Mouse (Mus musculus): Measurements from ENCODE around the gene Snrnp70. TPM values are rescaled to one million over a fixed set of nuclear protein-coding genes. Genes with fewer than 3 reads are reported as not detected.

The Snrnp70 gene
- 650 and 741 TPM in 2 replicates for polyA plus RNA-seq (2012; ENCODE audit: low replicate concordance)

GRCm38 (mm10) chr7:45395578-45396336 lies at the start of gene Snrnp70:
Gene Snrnp70 (minus strand): TSS chr7:45395742.

GRCm38 (mm10) chr7:45437521-45438276 lies 42.2 kb upstream of the Snrnp70 start, which contains the start of gene Ruvbl2:
Gene Ruvbl2 (minus strand): TSS chr7:45438096.

DNA sequence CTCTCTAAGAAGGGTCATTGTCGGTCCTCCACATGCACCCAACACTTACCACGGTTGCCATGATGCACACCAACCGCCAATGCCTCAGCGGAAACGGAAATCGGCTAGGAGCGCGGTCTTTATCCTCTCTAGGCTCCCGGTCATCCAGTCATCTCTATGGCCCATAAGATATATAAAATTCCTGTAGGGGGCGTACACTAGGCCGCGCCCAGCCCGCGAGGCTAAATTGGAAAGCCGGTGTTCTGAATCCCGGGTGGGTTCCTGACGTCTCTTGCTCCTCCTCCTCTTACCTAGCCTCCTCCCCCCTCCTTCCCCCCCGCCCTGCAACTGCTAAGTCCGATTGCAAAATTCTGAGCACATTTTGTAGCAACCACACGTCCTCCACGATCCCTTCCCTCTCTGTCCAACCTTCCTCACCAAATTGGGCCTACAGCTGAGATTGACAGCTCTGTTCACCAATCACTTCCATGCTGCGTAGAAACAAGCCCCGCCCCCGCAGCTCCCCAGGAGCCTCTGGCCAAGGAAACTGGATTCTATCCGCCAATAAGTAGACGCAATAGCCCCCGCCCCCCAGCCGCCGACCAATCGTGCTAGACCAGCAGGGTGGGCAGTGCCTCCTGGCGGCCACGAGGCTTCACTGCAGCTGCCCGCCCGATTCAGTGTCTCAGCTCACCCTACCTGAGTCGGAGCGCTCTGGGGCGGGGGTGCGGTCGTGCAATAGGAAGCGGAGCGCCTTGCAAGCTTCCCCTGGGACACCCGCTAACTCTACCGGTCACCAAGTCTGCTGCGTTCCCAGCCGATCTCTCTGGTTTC lies 38.9 kb upstream of the Snrnp70 start, which contains the start of gene Gys1:
Gene Gys1 (plus strand): TSS at position 642 of the 813 bp plus-strand sequence.

DNA sequence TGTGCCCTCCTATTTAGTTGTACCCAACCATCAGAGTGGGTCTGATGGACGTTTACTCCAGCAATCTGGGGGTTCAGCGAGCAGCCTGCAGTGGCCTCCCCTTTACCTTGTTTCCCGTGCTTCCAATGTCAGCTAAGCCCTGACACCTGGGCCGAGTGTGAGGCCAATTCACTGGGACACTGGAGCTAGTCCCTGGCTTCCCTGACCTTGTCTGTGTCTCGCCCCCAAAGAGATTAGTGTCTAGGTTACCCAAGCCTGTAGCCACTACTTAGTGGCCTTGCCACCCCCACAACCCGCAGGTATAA lies 25.0 kb upstream of the Snrnp70 start, which contains the start of gene Lhb:
Gene Lhb (plus strand): TSS at position 206 of the 305 bp plus-strand sequence.

GRCm38 (mm10) chr7:45413113-45413863 lies 17.7 kb upstream of the Snrnp70 start, which contains the start of gene Ntf5:
Gene Ntf5 (plus strand): TSS chr7:45413695.

GRCm38 (mm10) chr7:45405091-45406075 lies 9.8 kb upstream of the Snrnp70 start, which contains the start of gene Kcna7:
Gene Kcna7 (plus strand): TSS chr7:45405653.

GRCm38 (mm10) chr7:45370475-45371311 lies 24.8 kb downstream of the Snrnp70 start, which contains the start of gene Lin7b:
Gene Lin7b (minus strand): TSS chr7:45370583.

DNA sequence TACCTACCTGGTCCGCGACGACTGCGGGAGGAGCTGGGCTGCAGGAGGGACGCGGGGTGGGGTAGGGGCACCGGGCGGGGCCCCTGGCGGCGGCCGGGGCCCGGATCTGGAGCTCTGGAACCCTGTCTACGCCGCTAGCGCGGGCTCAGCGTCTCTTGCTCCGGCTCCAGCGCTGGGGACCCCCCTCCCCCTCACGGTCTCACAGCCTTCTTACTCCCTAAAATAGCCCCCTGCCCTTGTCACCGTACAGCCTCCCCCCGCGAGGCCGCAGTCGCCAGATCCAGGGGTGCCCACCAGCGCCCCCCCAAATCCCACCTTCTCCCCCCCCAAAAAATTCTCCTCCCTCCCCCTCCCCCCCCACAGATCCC lies 28.9 kb downstream of the Snrnp70 start, which contains the start of gene Ppfia3:
Gene Ppfia3 (minus strand): TSS at position 368 of the 368 bp plus-strand sequence.

GRCm38 (mm10) chr7:45335056-45335455 lies 60.5 kb downstream of the Snrnp70 start, which contains the start of gene Hrc:
Gene Hrc (plus strand): TSS chr7:45335290.

DNA sequence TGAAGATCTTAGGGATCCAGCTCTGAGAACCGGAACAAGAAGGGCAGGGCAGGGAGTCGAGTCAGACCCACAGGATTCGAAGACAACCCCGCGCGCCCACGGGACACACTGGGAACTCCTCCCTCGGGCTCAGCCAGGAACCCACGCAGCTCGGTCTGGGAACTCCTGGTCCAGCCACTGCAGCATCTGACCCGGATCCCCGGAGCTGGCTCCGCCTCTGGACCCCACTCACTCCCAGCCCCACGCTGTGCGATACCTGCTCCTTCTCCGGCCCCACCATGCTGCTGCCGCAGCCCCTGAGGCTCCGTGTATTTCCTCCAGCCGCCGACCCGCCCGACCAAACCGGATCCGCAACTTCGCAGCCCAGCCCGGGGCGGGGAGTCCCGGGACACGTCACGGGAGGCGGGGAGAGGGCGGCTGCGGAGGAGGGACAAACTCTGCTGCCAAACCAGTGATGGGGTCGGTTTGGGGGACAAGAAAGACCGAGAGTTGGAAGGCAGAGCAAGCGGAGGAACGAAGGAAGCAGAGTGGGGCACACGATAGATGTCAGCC lies 62.0 kb downstream of the Snrnp70 start, which contains the start of gene Trpm4:
Gene Trpm4 (minus strand): TSS at position 350 of the 552 bp plus-strand sequence.

Other genes starting within 250 kb of the Snrnp70 start
- 30.9 and 48.1 TPM in 2 replicates for gene Pih1d1, start 241.4 kb downstream of the Snrnp70 start, polyA plus RNA-seq (2012; ENCODE audit: low replicate concordance)
- gene Aldh16a1, start 241.2 kb downstream of the Snrnp70 start, polyA plus RNA-seq (2012; ENCODE audit: low replicate concordance) = 59.4 and 89.2 TPM in 2 replicates
- gene Slc17a7, start 231.8 kb downstream of the Snrnp70 start, polyA plus RNA-seq (2012; ENCODE audit: low replicate concordance) = 0.08 and 0.46 TPM in 2 replicates
- 0.24 and 4.6 TPM in 2 replicates for gene Gfy, start 216.2 kb downstream of the Snrnp70 start, polyA plus RNA-seq (2012; ENCODE audit: low replicate concordance)
- gene Pth2, start 214.7 kb downstream of the Snrnp70 start, polyA plus RNA-seq (2012; ENCODE audit: low replicate concordance) = not detected in 2 replicates
- 1.1 and 1.2 TPM in 2 replicates for gene Ccdc155, start 190.8 kb downstream of the Snrnp70 start, polyA plus RNA-seq (2012; ENCODE audit: low replicate concordance)
- gene Dkkl1, start 183.6 kb downstream of the Snrnp70 start, polyA plus RNA-seq (2012; ENCODE audit: low replicate concordance) = 46.7 and 92.2 TPM in 2 replicates
- gene Tead2, start 180.0 kb downstream of the Snrnp70 start, polyA plus RNA-seq (2012; ENCODE audit: low replicate concordance) = 1.1 and 1.3 TPM in 2 replicates
- 162 and 431 TPM in 2 replicates for gene Cd37, start 156.6 kb downstream of the Snrnp70 start, polyA plus RNA-seq (2012; ENCODE audit: low replicate concordance)
- not detected in 2 replicates for gene Slc6a16, start 154.7 kb downstream of the Snrnp70 start, polyA plus RNA-seq (2012; ENCODE audit: low replicate concordance)
- gene Slc6a21, start 118.2 kb downstream of the Snrnp70 start, polyA plus RNA-seq (2012; ENCODE audit: low replicate concordance) = 0.11 TPM in 1 of 2 replicates, not detected in the other
- 1.2 and 1.4 TPM in 2 replicates for gene Trpm4, start 62.0 kb downstream of the Snrnp70 start, polyA plus RNA-seq (2012; ENCODE audit: low replicate concordance)
- gene Hrc, start 60.5 kb downstream of the Snrnp70 start, polyA plus RNA-seq (2012; ENCODE audit: low replicate concordance) = not detected in 2 replicates
- 2.6 and 3.4 TPM in 2 replicates for gene Ppfia3, start 28.7 kb downstream of the Snrnp70 start, polyA plus RNA-seq (2012; ENCODE audit: low replicate concordance)
- 0.80 TPM in 1 of 2 replicates, not detected in the other for gene Lin7b, start 25.2 kb downstream of the Snrnp70 start, polyA plus RNA-seq (2012; ENCODE audit: low replicate concordance)
- not detected in 2 replicates for gene Kcna7, start 9.9 kb upstream of the Snrnp70 start, polyA plus RNA-seq (2012; ENCODE audit: low replicate concordance)
- gene Ntf5, start 18.0 kb upstream of the Snrnp70 start, polyA plus RNA-seq (2012; ENCODE audit: low replicate concordance) = not detected in 2 replicates
- gene Lhb, start 25.1 kb upstream of the Snrnp70 start, polyA plus RNA-seq (2012; ENCODE audit: low replicate concordance) = not detected in 2 replicates
- gene Gys1, start 39.1 kb upstream of the Snrnp70 start, polyA plus RNA-seq (2012; ENCODE audit: low replicate concordance) = 11.4 and 11.8 TPM in 2 replicates
- 293 and 559 TPM in 2 replicates for gene Ruvbl2, start 42.4 kb upstream of the Snrnp70 start, polyA plus RNA-seq (2012; ENCODE audit: low replicate concordance)
- 5,681 and 8,825 TPM in 2 replicates for gene Ftl1, start 64.1 kb upstream of the Snrnp70 start, polyA plus RNA-seq (2012; ENCODE audit: low replicate concordance)
- gene Bax, start 71.2 kb upstream of the Snrnp70 start, polyA plus RNA-seq (2012; ENCODE audit: low replicate concordance) = 180 and 264 TPM in 2 replicates
- gene Tulp2, start 86.1 kb upstream of the Snrnp70 start, polyA plus RNA-seq (2012; ENCODE audit: low replicate concordance) = 0.27 and 0.61 TPM in 2 replicates
- not detected in 2 replicates for gene Gm45808, start 91.1 kb upstream of the Snrnp70 start, polyA plus RNA-seq (2012; ENCODE audit: low replicate concordance)
- 0.83 and 1.7 TPM in 2 replicates for gene Dhdh, start 93.1 kb upstream of the Snrnp70 start, polyA plus RNA-seq (2012; ENCODE audit: low replicate concordance)
- 344 and 572 TPM in 2 replicates for gene Nucb1, start 114.7 kb upstream of the Snrnp70 start, polyA plus RNA-seq (2012; ENCODE audit: low replicate concordance)
- gene Ppp1r15a, start 130.5 kb upstream of the Snrnp70 start, polyA plus RNA-seq (2012; ENCODE audit: low replicate concordance) = 200 and 371 TPM in 2 replicates
- 2.0 and 2.8 TPM in 2 replicates for gene Plekha4, start 130.6 kb upstream of the Snrnp70 start, polyA plus RNA-seq (2012; ENCODE audit: low replicate concordance)
- 0.29 and 1.3 TPM in 2 replicates for gene Hsd17b14, start 159.2 kb upstream of the Snrnp70 start, polyA plus RNA-seq (2012; ENCODE audit: low replicate concordance)
- gene Bcat2, start 174.4 kb upstream of the Snrnp70 start, polyA plus RNA-seq (2012; ENCODE audit: low replicate concordance) = 17.8 and 57.8 TPM in 2 replicates
- gene Fgf21, start 219.7 kb upstream of the Snrnp70 start, polyA plus RNA-seq (2012; ENCODE audit: low replicate concordance) = 0.52 TPM in 1 of 2 replicates, not detected in the other
- gene Fut1, start 221.5 kb upstream of the Snrnp70 start, polyA plus RNA-seq (2012; ENCODE audit: low replicate concordance) = not detected in 2 replicates
- 0.42 and 0.64 TPM in 2 replicates for gene Izumo1, start 226.1 kb upstream of the Snrnp70 start, polyA plus RNA-seq (2012; ENCODE audit: low replicate concordance)
- gene Rasip1, start 231.7 kb upstream of the Snrnp70 start, polyA plus RNA-seq (2012; ENCODE audit: low replicate concordance) = 4.3 and 5.9 TPM in 2 replicates
- 0.10 and 0.50 TPM in 2 replicates for gene Mamstr, start 244.2 kb upstream of the Snrnp70 start, polyA plus RNA-seq (2012; ENCODE audit: low replicate concordance)